Mouse (Mus musculus) stomach, embryonic 14.5 days (tissue): ENCODE data around the gene Ttll10. TPM values are rescaled to one million over a fixed set of nuclear protein-coding genes. Genes with fewer than 3 reads are reported as not detected.

Source experiments
- ATAC-seq: fragments of 200-750 bp; cut with Nextera tagmentation; 2 replicates; pipeline ENCODE4 v1.8.0; 2017; ENCODE audit warnings: low read depth, moderate TSS enrichment; ENCODE audit not compliant: insufficient number of reproducible peaks, insufficient read depth, low FRiP score
- H3K27ac ChIP-seq: fragments of 300-500 bp; sonication (generic); 2 replicates; pipeline ENCODE4 v1.5.1; 2014; ENCODE audit warnings: mild to moderate bottlenecking, low read length, moderate library complexity, mixed read lengths
- H3K27me3 ChIP-seq: fragments of 300-500 bp; sonication (generic); 2 replicates; pipeline ENCODE4 v1.6.1; 2014; ENCODE audit warnings: low read length, control low read depth, mixed read lengths; ENCODE audit not compliant: control insufficient read depth, insufficient read depth
- H3K36me3 ChIP-seq: fragments of 300-500 bp; sonication (generic); 2 replicates; pipeline ENCODE4 v1.6.1; 2014; ENCODE audit warnings: mild to moderate bottlenecking, control low read depth, low read length, moderate library complexity, mixed read lengths; ENCODE audit not compliant: control insufficient read depth, insufficient read depth
- H3K4me1 ChIP-seq: fragments of 300-500 bp; sonication (generic); 2 replicates; pipeline ENCODE4 v1.6.1; 2014; ENCODE audit warnings: low read length, control low read depth, mixed read lengths; ENCODE audit not compliant: control insufficient read depth, insufficient read depth
- H3K4me2 ChIP-seq: fragments of 300-500 bp; sonication (generic); replicated peaks from 2 replicates; pipeline ENCODE4 v1.6.1; 2014; ENCODE audit warnings: low read depth, low read length, control low read depth
- H3K4me3 ChIP-seq: fragments of 300-500 bp; sonication (generic); 2 replicates; pipeline ENCODE4 v1.5.1; 2014; ENCODE audit warnings: low read depth, low read length, control low read depth
- H3K9ac ChIP-seq: fragments of 300-500 bp; sonication (generic); replicated peaks from 2 replicates; pipeline ENCODE4 v1.6.1; 2014; ENCODE audit warnings: low read depth, mild to moderate bottlenecking, control low read depth, low read length, moderate library complexity, mixed read lengths
- H3K9me3 ChIP-seq: fragments of 300-500 bp; sonication (generic); 2 replicates; pipeline ENCODE4 v1.6.1; 2016; ENCODE audit warnings: low read depth, low read length, control low read depth; ENCODE audit not compliant: control insufficient read depth
- WGBS: fragments of 180-500 bp; shearing (Covaris S2); extraction: QIAGEN DNeasy Blood & Tissue Kit; methylation state at CpG from one replicate; pipeline ENCODE4 v1.1.7; 2014; 5-methylcytosine and 5-hydroxymethylcytosine counted together
- polyA plus RNA-seq: library from polyadenylated mRNA; unstranded; fragments of >200 nt; fragmentation: Nextera tagmentation; extraction: Ambion mirVana; gene quantifications from 2 replicates; pipeline ENCODE4 v1.2.1, GENCODE M21; 2014

Ttll10 gene
- polyA plus RNA-seq, 1 experiment from 2014 or later: 6.0 TPM

DNA sequence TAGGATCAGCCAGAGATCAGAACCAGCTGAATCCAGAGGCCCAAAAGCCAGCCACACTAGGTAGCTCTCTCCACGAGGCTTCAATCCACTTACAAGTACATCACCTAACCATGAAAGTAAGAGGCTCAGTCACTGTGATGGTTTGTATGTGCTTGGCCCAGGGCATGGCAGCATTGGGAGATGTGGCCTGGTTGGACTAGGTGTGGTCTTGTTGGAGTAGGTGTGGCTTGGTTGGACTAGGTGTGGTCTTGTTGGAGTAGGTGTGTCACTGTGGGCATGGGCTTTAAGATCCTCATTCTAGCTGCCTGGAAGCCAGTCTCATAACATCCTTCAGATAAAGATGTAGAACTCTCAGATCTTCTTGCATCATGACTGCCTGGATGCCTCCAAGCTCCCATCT lies 32.0 kb upstream of the Ttll10 start:
- H3K27ac ChIP-seq: no peak overlapping the region
- WGBS: 69% methylated on average over 1 of the region's 1 CpGs
- no peak overlapping the region for H3K4me3 ChIP-seq
- H3K9ac ChIP-seq: no peak overlapping the region
- H3K4me2 ChIP-seq: no peak overlapping the region
- H3K27me3 ChIP-seq: no peaks in the 10 kb centered on the region
- no peaks in the 10 kb centered on the region for H3K9me3 ChIP-seq
- no peak for ATAC-seq
- no peaks in the 10 kb centered on the region for H3K4me1 ChIP-seq
- no peaks in the 10 kb centered on the region for H3K36me3 ChIP-seq

GRCm38 (mm10) chr4:156087398-156088087 lies 28.3 kb upstream of the Ttll10 start:
- 0 out of 2 replicates have a peak, but pooled peaks cover 7% of the 10 kb centered on the region for H3K4me1 ChIP-seq
- H3K27me3 ChIP-seq: no peaks in the 10 kb centered on the region
- no peak overlapping the region for H3K4me3 ChIP-seq
- H3K27ac ChIP-seq: no peak overlapping the region
- WGBS: 20% methylated on average over 5 of the region's 5 CpGs
- no peak overlapping the region for H3K4me2 ChIP-seq
- ATAC-seq: no peak
- H3K36me3 ChIP-seq: no peaks in the 10 kb centered on the region
- no peaks in the 10 kb centered on the region for H3K9me3 ChIP-seq
- no peak overlapping the region for H3K9ac ChIP-seq

GRCm38 (mm10) chr4:156085256-156085655 lies 26.0 kb upstream of the Ttll10 start:
- no peaks in the 10 kb centered on the region for H3K9me3 ChIP-seq
- 85% methylated on average over 8 of the region's 8 CpGs for WGBS
- no peak overlapping the region for H3K4me3 ChIP-seq
- ATAC-seq: no peak
- H3K36me3 ChIP-seq: no peaks in the 10 kb centered on the region
- H3K4me1 ChIP-seq: 0 out of 2 replicates have a peak, but pooled peaks cover 7% of the 10 kb centered on the region
- H3K4me2 ChIP-seq: no peak overlapping the region
- no peaks in the 10 kb centered on the region for H3K27me3 ChIP-seq
- no peak overlapping the region for H3K9ac ChIP-seq
- no peak overlapping the region for H3K27ac ChIP-seq

DNA sequence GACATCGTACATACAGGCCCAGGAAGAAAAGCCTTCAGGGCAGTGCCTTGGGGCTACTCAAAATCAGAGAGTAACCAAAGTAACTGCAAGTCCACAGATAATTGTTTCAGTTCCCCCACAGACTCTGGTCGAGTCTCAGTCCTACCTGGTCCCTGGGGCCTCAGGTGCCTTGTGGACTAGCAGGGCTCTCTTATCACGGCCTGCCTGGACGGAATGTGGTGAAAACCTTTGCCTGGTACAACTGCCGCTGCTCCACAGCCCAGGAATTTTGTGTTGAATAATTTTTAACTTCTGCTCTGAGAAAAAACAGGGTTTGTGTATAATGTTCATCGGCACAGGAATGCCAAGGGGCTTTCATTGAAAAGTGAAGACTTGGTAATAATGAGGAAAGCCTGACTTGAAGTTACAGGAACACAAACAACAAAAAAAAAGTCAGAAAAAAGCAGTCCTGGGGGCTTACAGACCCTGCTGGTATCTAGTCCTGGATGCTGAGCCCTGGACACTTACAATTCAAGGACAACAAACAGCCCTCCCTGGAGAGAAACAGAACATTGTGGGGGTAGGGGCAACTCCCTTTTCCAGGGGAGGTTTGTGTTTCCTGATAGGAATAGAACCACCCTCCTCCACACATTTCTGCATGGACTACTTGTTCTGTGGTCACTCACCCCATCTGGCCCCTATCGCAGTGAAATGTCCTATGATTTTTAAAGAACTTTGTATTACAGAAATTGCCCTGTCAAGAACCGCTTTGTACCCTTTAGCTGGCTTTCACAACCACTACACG lies 25.1 kb upstream of the Ttll10 start:
- no peaks in the 10 kb centered on the region for H3K9me3 ChIP-seq
- no peak overlapping the region for H3K4me3 ChIP-seq
- no peaks in the 10 kb centered on the region for H3K36me3 ChIP-seq
- 0 out of 2 replicates have a peak, but pooled peaks cover 7% of the 10 kb centered on the region for H3K4me1 ChIP-seq
- WGBS: 57% methylated on average over 9 of the region's 9 CpGs
- peak overlapping the region; percentile 69; the same call in 1 of the 2 replicates for H3K27ac ChIP-seq
- H3K9ac ChIP-seq: no peak overlapping the region
- H3K4me2 ChIP-seq: 0 out of 2 replicates have a peak overlapping the region, but pooled peaks have one; percentile 3
- no peaks in the 10 kb centered on the region for H3K27me3 ChIP-seq
- no peak for ATAC-seq

DNA sequence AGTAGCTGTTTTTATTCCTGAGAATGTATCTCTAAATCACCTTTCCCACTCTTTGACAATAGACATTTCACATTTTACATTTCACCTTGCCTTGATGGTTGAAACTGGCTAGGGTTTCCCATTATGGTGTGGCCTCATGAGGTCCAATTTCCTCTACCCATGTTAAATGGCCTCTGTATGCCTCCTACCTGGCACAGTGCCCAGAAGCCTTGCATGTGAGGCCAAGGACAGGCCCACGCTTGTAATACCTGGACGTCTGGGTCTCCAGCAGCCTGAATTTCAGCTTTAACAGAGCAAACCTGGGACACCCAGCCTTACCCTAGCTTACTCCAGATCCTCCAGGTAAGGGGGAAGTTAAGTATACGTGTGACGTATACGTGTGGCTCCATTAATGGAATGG lies 24.1 kb upstream of the Ttll10 start:
- no peaks in the 10 kb centered on the region for H3K9me3 ChIP-seq
- peak overlapping the region; percentile 69; the same call in 1 of the 2 replicates for H3K27ac ChIP-seq
- WGBS: 61% methylated on average over 5 of the region's 5 CpGs
- no peaks in the 10 kb centered on the region for H3K27me3 ChIP-seq
- no peak overlapping the region; the same call in 1 of the 2 replicates for H3K4me2 ChIP-seq
- no peak overlapping the region for H3K9ac ChIP-seq
- ATAC-seq: peak; percentile 38; the same call in 1 of the 2 replicates
- no peak overlapping the region for H3K4me3 ChIP-seq
- peaks cover 7% of the 10 kb centered on the region; the same call in 1 of the 2 replicates for H3K4me1 ChIP-seq
- H3K36me3 ChIP-seq: no peaks in the 10 kb centered on the region

DNA sequence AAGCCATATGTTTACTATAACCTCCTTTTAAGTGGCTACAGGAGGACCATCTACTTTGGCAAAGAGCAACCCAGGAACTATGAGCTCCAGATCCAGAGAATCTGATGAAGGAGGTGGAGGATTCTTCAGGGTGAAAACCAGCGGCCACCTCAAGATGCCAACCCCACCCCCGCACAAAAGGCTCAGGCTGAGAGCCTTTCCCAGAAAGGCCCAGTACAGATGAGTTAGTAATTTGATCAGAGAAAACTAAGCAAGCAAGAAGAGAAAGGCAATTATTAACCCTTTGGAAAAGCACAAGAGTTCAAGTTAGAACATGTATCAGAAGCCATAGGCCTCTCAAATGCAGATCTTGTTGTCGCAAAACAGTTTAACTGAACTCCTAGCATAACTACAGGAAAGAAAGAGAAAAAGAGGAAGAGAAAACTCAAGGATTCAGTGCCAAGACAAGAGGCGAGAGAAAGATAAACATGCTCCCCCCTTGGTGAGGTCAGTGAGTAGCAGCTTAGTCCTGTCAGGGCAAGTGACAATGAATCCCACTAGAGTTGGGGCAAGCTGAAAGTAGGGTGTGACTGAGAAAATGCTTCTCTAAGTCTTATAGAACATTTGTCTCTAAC lies 23.5 kb upstream of the Ttll10 start:
- Histone ChIP-seq H3K9me3 (no peaks in the 10 kb centered on the region), H3K4me2 (peak overlapping the region; percentile 6; the same call in 1 of the 2 replicates), H3K27ac (peak overlapping the region; percentile 69; the same call in 1 of the 2 replicates), H3K27me3 (peaks cover 5% of the 10 kb centered on the region), H3K9ac (no peak overlapping the region), H3K4me1 (peaks cover 7% of the 10 kb centered on the region; the same call in 1 of the 2 replicates), H3K36me3 (no peaks in the 10 kb centered on the region), H3K4me3 (no peak overlapping the region)
- WGBS: 37% methylated on average over 4 of the region's 4 CpGs
- no peak for ATAC-seq

DNA sequence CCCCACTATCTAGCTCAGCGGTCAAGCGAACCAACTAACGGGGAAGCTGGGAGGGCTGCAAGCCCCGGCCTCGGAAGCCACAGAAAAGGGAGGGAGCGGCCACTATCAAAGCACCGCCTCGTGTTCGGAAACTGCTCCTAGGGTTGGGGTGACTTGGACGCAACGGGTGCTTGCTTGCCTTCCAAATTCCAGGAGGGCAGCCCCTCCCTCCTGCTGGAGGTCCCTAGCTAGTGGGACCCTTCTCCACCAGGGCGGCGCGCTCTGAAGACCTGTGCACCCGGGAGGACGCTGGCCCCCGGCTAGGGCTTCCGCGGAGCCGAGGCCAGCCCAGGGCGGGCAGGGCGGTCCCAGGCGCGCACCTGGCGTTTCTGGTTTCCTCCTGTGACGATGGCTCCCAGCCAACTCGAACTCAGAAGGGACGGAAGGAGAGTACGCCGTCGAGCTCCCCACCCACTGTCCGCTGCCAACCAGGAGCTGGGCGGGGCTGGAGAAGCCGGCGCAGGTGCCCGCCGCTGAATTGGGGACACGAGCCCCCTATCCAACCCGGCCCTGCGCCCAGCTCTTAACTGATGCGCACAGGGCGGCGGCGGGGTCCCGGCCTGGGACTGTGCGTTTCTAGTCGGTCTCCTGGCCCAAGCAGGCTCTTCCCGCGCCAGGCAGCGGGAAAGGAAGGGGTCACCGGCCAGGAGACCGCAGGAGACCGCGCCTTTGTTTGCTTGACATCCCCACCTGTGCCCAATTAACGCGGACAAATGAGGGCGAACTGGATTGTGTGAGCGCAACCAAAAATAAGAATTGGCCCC lies 18.5 kb upstream of the Ttll10 start:
- Histone ChIP-seq H3K27ac (peak overlapping the region; percentile 86), H3K4me3 (peak overlapping the region; percentile 37), H3K4me2 (peak overlapping the region; percentile 79), H3K27me3 (peaks cover 6% of the 10 kb centered on the region), H3K9me3 (no peaks in the 10 kb centered on the region), H3K36me3 (no peaks in the 10 kb centered on the region), H3K4me1 (peaks cover 11% of the 10 kb centered on the region; the same call in 1 of the 2 replicates), H3K9ac (peak overlapping the region; percentile 46)
- peak; percentile 80 for ATAC-seq
- WGBS: under 1% methylated on average over 58 of the region's 58 CpGs
